Comparison of ENCODE assay signal across 21 mouse cellular contexts in genomic region chr1:167746676-167747075, GRCm38 (mm10). TPM values are rescaled to one million over a fixed set of nuclear protein-coding genes. Genes with fewer than 3 reads are reported as not detected.
"Had no signal": no experiment of that assay in that cellular context is flagged by ENCODE, and none has a peak within 500 bp of the region (broad histone marks: within the 10 kb centered on the region; RNA-seq: fewer than 3 reads in every experiment).

No protein-coding gene starts in this region.

- H3K36me3 ChIP-seq: midbrain, embryonic 10.5 days; midbrain, embryonic 12.5 days; midbrain, embryonic 15.5 days; neural tube, embryonic 12.5 days; stomach, embryonic 15.5 days had no signal

- H3K9me3 ChIP-seq: midbrain, embryonic 10.5 days; midbrain, embryonic 12.5 days; midbrain, embryonic 15.5 days; neural tube, embryonic 12.5 days; stomach, embryonic 15.5 days had no signal

- ATAC-seq: midbrain, embryonic 15.5 days had no signal

- H3K27me3 ChIP-seq: midbrain, embryonic 15.5 days; stomach, embryonic 15.5 days had no signal

- H3K27ac ChIP-seq: liver, embryonic 14.5 days; midbrain, embryonic 10.5 days; midbrain, embryonic 12.5 days; midbrain, embryonic 15.5 days; neural tube, embryonic 12.5 days; stomach, embryonic 15.5 days; stomach, postnatal 0 days had no signal

- DNase-seq: lung, adult 18-20 months; lung, embryonic 14.5 days; lung, postnatal 10 days; lung, postnatal 4 days; right cerebral cortex, postnatal 14 days; thymus, adult 2 months; thymus, postnatal 25 days; thymus, postnatal 4 days had no signal

- H3K9ac ChIP-seq: liver, embryonic 14.5 days; lung, embryonic 14.5 days; midbrain, embryonic 12.5 days; midbrain, embryonic 15.5 days; neural tube, embryonic 12.5 days; stomach, embryonic 15.5 days had no signal

- H3K4me1 ChIP-seq: midbrain, embryonic 12.5 days; midbrain, embryonic 15.5 days; neural tube, embryonic 12.5 days; stomach, embryonic 15.5 days had no signal

- H3K4me2 ChIP-seq: lung, embryonic 14.5 days; midbrain, embryonic 12.5 days; midbrain, embryonic 15.5 days; neural tube, embryonic 12.5 days; stomach, embryonic 15.5 days had no signal

- H3K4me3 ChIP-seq: midbrain, embryonic 10.5 days; midbrain, embryonic 12.5 days; midbrain, embryonic 15.5 days; neural tube, embryonic 12.5 days; stomach, embryonic 15.5 days had no signal

RNA-seq across cellular contexts. Expression of gene Lmx1a, which starts 57.6 kb away (rescaled TPM):
- total RNA-seq: megakaryocyte, adult 5-6 weeks; megakaryocyte-erythroid progenitor cell, adult 5-6 weeks; monocyte, adult 5-6 weeks; neutrophil, adult 5-6 weeks had no signal
- polyA plus RNA-seq: lung, embryonic 14.5 days; lung, embryonic 16.5 days; spleen, adult 2 months; stomach, postnatal 0 days had no signal
